Mouse (Mus musculus): Measurements from ENCODE around the gene Il16. TPM values are rescaled to one million over a fixed set of nuclear protein-coding genes. Genes with fewer than 3 reads are reported as not detected.

Il16 gene
- polyA plus RNA-seq, 1 experiment from 2014 or later: 1.9 TPM

DNA sequence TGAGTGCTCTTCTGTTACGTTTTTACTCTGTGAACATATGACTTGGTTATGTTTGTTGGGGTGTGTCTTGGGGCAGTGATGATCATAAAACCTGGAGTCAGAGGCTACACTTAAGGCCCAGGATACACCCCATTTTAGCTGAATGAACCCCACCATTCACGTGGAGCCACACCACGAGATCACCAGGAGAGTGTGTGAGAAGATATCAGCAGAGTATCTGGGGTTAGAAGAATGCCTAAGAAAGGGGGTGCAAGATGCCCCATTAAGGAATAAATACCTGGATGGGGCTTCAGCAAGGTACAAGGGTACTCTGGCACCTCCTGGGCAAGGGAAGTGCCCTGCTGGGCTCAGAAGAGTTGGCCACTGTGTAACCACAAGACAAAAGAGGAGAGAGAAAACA is 11.3 kb downstream of the Il16 start:
- Histone ChIP-seq H3K36me3 (no peaks in the 10 kb centered on the region), H3K9me3 (replicated peaks) (no peaks in the 10 kb centered on the region), H3K4me1 (peaks cover 4% of the 10 kb centered on the region; the same call in 1 of the 2 replicates), H3K27ac (no peak overlapping the region), H3K4me2 (replicated peaks) (no peak overlapping the region), H3K9ac (no peak overlapping the region), H3K4me3 (no peak overlapping the region), H3K27me3 (no peaks in the 10 kb centered on the region)
- no peak for ATAC-seq (ENCODE audit: low FRiP score)
- 89% methylated on average over 3 of the region's 3 CpGs for WGBS

DNA sequence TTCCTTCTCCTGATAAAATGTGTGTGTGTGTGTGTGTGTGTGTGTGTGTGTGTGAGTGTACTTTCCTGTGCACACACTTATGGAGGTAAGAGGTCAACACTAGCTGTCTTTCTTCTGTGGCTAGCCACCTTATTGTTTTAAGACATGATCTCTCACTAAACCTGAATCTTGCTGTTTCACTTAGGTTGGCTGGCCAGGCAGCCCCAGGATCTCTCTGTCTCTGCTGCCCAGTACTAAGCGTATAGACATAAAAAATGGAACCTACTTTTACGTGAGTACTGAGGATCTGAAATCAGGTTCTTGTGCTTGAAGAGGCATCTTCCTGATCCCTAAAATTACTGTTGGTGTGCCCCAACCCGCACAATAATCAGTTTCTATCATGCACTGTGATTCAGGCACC is 12.7 kb downstream of the Il16 start:
- Histone ChIP-seq H3K4me3 (no peak overlapping the region), H3K36me3 (no peaks in the 10 kb centered on the region), H3K27me3 (no peaks in the 10 kb centered on the region), H3K9ac (no peak overlapping the region), H3K27ac (no peak overlapping the region), H3K4me1 (peaks cover 4% of the 10 kb centered on the region; the same call in 1 of the 2 replicates), H3K9me3 (replicated peaks) (no peaks in the 10 kb centered on the region), H3K4me2 (replicated peaks) (no peak overlapping the region)
- no peak for ATAC-seq (ENCODE audit: low FRiP score)
- 92% methylated on average over 3 of the region's 3 CpGs for WGBS

DNA sequence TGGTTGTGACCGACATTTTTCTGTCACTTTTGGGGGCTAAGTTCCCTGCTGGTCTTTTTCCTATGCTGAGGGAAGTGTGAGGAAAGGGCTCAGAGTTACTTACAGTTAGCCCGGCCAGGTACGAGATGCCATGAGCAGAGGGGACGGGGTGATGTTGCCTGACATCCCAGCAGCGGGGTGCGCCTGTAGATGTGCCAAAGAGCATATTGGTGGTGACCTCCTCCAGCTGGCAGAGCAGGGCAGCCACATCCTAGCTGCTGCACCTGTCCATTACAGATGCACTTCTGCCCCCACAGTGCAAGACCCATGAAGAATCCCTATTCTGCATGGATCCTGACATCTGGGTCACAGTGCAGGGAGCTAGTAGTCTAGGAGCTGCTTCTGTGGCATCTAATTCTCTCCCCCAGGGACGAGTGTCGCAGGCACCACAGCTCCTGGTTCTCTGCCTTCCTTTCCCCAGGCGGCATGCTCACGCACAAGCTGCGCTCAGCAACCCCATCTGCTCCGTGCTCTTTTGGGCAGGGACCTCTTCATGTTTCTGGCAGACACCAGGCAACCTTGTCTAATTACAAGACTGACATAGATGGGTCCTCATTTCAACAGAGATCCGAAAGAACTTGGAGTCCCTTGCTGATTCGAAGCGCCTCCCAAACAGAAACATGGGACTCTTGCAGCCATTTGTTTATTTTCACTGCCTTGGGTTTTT is 13.4 kb downstream of the Il16 start:
- Histone ChIP-seq H3K4me3 (no peak overlapping the region), H3K9ac (no peak overlapping the region), H3K27ac (no peak overlapping the region), H3K9me3 (replicated peaks) (no peaks in the 10 kb centered on the region), H3K36me3 (no peaks in the 10 kb centered on the region), H3K27me3 (no peaks in the 10 kb centered on the region), H3K4me1 (peaks cover 4% of the 10 kb centered on the region; the same call in 1 of the 2 replicates), H3K4me2 (replicated peaks) (no peak overlapping the region)
- 78% methylated on average over 15 of the region's 15 CpGs for WGBS
- no peak for ATAC-seq (ENCODE audit: low FRiP score)

DNA sequence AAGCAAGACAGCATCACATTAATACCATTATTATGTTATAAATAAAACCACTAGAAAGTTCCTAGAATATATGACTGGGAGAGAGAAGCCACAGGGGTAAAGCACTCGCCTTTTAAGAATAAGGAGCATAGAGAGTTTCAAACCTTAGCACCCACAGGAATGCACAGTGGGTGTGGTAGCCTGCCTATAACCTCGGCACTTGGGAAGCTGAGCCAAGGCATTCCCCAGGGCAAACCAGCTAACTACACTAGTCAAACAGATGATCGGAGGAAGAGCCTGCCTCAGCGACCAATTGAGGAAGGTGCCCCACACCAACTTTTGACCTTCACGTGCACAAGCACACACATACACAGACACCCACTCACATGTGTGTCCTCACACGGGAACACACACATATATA is 14.2 kb downstream of the Il16 start:
- Histone ChIP-seq H3K4me1 (peaks cover 4% of the 10 kb centered on the region; the same call in 1 of the 2 replicates), H3K27me3 (no peaks in the 10 kb centered on the region), H3K27ac (no peak overlapping the region), H3K9me3 (replicated peaks) (no peaks in the 10 kb centered on the region), H3K4me3 (no peak overlapping the region), H3K36me3 (no peaks in the 10 kb centered on the region), H3K4me2 (replicated peaks) (no peak overlapping the region), H3K9ac (no peak overlapping the region)
- WGBS: 84% methylated on average over 6 of the region's 6 CpGs
- ATAC-seq (ENCODE audit: low FRiP score): no peak

DNA sequence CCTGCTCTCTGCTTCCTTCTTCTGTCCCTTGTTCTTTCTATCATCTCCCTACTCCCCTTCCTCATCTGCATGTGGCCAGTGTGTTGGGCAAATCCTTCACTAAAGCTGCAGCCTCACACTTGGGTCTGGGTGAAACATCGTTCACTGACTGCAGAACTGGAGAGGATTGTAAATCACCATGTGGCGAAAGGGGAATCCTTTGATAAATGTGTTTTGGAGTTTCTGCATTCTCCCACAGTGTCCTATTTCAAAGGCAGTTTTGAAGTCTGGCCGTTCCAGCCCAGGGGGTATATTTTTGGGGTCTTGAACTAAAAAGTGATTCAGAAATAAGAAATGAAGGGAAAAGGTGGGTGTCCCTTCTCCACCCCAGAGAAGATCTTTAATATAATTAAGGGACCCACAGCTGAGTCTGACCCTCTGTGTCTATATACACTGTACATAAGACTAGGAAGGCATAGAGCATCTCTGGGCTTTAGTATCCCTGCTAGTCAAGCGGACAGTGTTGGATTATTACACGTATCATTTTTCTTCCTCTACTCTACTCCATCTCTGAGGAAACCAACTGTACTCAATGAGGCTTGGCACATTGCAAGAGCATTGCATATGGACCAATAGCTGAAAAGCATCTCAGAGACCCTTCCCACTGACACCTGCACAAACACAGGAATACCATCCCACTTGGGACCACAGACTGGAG is 18.4 kb downstream of the Il16 start:
- 75% methylated on average over 5 of the region's 5 CpGs for WGBS
- no peaks in the 10 kb centered on the region for H3K9me3 ChIP-seq (replicated peaks)
- no peak overlapping the region for H3K27ac ChIP-seq
- no peak for ATAC-seq (ENCODE audit: low FRiP score)
- H3K4me3 ChIP-seq: no peak overlapping the region
- no peaks in the 10 kb centered on the region for H3K36me3 ChIP-seq
- H3K4me2 ChIP-seq (replicated peaks): no peak overlapping the region
- H3K27me3 ChIP-seq: no peaks in the 10 kb centered on the region
- no peak overlapping the region for H3K9ac ChIP-seq
- H3K4me1 ChIP-seq: peaks cover under 1% of the 10 kb centered on the region; the same call in 1 of the 2 replicates

DNA sequence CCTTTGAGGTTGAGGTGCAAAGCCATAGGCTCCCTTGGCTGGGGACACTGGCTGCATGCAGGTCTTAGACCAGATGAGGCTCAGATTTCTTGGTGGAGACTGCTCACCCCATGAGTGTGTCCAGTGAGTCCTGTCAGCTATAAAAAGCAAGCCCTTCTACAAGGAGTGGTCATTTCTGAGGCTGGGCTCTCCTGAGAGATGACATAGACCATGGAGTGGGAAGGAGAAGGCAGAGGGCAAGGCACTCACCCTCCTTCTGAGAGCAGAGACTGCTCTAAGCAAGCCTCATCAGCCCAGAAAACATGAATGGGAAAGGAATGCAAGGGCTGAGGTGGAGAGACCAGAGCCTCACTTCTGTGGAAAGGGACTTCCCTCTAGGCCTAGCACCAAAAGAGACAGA is 19.7 kb downstream of the Il16 start:
- Histone ChIP-seq H3K4me3 (no peak overlapping the region), H3K36me3 (no peaks in the 10 kb centered on the region), H3K9ac (no peak overlapping the region), H3K4me1 (no peaks in the 10 kb centered on the region), H3K27me3 (no peaks in the 10 kb centered on the region), H3K4me2 (replicated peaks) (no peak overlapping the region), H3K27ac (no peak overlapping the region), H3K9me3 (replicated peaks) (no peaks in the 10 kb centered on the region)
- no peak for ATAC-seq (ENCODE audit: low FRiP score)

DNA sequence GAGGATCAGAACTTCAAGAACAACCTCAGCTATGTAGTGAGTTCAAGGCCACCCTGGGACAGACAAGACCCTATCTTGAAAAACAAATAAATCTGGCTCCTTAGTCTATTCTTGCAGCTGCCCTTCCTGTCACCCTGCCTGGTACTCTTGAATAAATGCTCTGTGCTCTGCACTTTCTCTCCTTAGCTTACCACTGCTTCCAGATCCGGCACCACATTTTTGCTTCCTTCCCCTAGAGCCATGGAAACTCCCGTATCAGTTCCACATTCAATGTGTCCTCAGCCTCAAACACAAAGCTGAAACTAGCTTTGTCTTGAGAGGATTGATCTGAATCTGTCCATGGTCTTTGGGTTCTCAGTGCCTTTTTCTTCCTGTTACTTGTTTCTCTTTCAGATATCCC is 21.0 kb downstream of the Il16 start:
- WGBS: 59% methylated on average over 2 of the region's 2 CpGs
- Histone ChIP-seq H3K9me3 (replicated peaks) (no peaks in the 10 kb centered on the region), H3K36me3 (no peaks in the 10 kb centered on the region), H3K4me3 (no peak overlapping the region), H3K27ac (no peak overlapping the region), H3K9ac (no peak overlapping the region), H3K4me2 (replicated peaks) (no peak overlapping the region), H3K27me3 (no peaks in the 10 kb centered on the region), H3K4me1 (no peaks in the 10 kb centered on the region)
- ATAC-seq (ENCODE audit: low FRiP score): no peak

DNA sequence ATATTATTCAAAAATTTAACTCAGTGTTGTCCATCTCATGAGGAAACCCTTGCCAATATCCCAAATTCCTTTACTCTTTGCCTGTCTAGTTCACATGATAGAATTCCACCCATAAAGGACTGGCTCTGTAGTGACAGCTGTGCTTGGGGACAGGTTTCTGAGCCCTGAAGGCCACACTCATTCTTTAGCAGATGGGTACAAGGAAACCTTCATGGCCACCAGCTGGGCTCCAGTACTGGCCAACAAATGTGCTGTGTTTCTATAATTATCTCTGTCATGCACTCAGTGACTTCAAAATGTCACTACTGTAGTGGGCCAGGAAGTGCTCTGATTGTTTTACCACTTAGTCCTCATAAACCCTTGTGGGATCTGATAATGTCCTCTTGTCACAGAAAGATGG is 21.6 kb downstream of the Il16 start:
- Histone ChIP-seq H3K9ac (no peak overlapping the region), H3K27me3 (no peaks in the 10 kb centered on the region), H3K4me3 (no peak overlapping the region), H3K9me3 (replicated peaks) (no peaks in the 10 kb centered on the region), H3K4me1 (no peaks in the 10 kb centered on the region), H3K27ac (no peak overlapping the region), H3K4me2 (replicated peaks) (no peak overlapping the region), H3K36me3 (no peaks in the 10 kb centered on the region)
- ATAC-seq (ENCODE audit: low FRiP score): no peak

DNA sequence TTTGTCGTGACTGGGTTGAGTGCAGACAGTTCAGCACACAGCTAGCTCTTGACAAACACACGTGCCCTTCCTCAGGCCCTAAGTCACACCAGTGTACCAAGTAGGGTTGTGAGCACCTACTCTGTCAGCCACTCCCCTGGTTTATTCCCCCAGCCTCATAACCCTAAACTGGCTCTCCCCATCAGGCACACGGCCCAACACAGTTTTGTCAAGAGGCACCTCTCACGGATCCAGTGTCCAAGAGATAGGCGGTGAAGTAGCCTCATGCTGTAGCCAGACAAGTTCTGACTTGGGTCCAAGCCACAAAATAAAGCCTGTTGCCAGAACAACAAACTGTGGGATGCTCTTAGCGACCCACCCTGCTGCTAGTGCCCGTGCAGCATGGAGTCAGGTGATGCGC is 22.3 kb downstream of the Il16 start:
- no peak overlapping the region for H3K4me3 ChIP-seq
- H3K27ac ChIP-seq: no peak overlapping the region
- WGBS: 90% methylated on average over 8 of the region's 8 CpGs
- H3K9me3 ChIP-seq (replicated peaks): no peaks in the 10 kb centered on the region
- no peaks in the 10 kb centered on the region for H3K27me3 ChIP-seq
- ATAC-seq (ENCODE audit: low FRiP score): no peak
- H3K4me1 ChIP-seq: no peaks in the 10 kb centered on the region
- no peak overlapping the region for H3K4me2 ChIP-seq (replicated peaks)
- no peak overlapping the region for H3K9ac ChIP-seq
- H3K36me3 ChIP-seq: no peaks in the 10 kb centered on the region

DNA sequence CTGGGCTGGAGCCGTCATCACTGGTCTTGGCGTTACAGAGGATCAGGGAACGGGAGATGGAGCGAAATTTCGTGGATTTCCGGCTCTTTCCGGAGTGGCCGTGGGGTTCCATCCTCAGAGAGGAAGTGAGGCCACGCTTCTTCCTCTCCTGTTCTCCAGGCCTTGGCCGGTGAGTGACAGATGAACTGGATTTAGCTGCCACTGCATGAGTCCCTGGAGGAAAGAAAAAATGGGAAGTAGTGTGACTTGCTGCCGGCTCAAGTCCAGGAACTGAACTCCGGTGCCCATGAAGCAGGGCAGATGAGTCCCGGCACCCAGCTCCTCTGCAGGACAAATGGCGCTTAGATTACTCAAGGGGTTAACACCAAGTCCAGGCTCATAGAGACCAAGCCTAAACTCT is 23.0 kb downstream of the Il16 start:
- H3K9ac ChIP-seq: no peak overlapping the region
- H3K27me3 ChIP-seq: no peaks in the 10 kb centered on the region
- WGBS: 85% methylated on average over 14 of the region's 14 CpGs
- no peak for ATAC-seq (ENCODE audit: low FRiP score)
- no peak overlapping the region for H3K4me2 ChIP-seq (replicated peaks)
- no peaks in the 10 kb centered on the region for H3K36me3 ChIP-seq
- no peak overlapping the region for H3K4me3 ChIP-seq
- no peaks in the 10 kb centered on the region for H3K4me1 ChIP-seq
- no peak overlapping the region for H3K27ac ChIP-seq
- H3K9me3 ChIP-seq (replicated peaks): no peaks in the 10 kb centered on the region

DNA sequence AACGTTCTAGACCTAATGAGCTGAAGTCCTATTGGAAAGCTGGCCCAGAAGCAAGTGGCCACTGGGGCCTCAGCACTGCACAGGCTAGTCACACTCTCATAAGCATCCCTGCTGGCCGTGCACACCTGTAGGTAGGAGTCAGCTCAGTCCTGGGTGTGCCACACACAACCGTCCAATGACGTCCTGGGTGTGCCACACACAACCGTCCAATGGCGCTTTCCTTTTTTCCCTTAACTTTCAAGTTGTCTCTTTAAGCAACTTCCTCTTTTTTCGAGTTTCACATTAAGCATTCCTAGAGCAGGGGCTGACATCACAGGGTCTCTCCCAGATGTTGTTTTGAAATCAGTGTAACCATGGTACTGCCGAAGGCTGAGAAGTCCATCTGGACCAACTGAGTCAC is 25.3 kb downstream of the Il16 start:
- Histone ChIP-seq H3K4me3 (no peak overlapping the region), H3K36me3 (no peaks in the 10 kb centered on the region), H3K27me3 (no peaks in the 10 kb centered on the region), H3K4me1 (0 out of 2 replicates have a peak, but pooled peaks cover 3% of the 10 kb centered on the region), H3K4me2 (replicated peaks) (no peak overlapping the region), H3K9me3 (replicated peaks) (no peaks in the 10 kb centered on the region), H3K9ac (no peak overlapping the region), H3K27ac (no peak overlapping the region)
- no peak for ATAC-seq (ENCODE audit: low FRiP score)
- 87% methylated on average over 8 of the region's 8 CpGs for whole genome bisulfite sequencing

DNA sequence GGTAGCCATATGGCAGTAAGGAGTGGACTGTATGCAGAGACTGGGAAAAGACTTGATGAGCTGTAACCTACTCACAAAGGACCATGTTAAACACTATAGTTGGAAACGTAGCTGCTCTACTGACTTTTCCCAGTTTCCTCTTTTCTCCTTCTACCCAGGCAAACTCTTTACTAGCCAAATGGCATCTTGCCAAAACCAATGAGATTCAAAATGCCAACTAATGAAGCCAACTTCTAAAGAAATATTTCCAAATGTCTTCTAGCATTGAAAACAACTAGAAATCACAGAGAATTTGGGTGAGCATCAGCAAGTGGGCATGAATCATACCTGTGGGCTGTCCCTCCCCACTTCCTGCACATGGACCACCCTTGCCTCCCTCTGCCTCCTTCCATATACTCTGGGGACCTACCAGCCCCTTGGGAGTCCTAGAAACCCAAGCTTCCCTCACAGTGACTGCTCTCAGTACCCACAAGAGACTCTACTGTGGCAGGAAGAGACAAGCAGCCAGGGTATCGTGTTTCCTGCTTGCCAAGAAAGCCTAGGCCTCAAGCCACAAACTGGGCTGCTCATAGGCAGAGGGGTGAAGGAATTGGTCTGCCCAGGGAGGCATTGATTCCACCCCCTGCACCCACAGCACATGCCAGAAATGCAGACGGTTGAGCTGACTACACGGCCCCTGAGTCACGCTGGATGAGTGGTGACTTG is 28.4 kb downstream of the Il16 start:
- Histone ChIP-seq H3K27ac (no peak overlapping the region), H3K9ac (no peak overlapping the region), H3K4me2 (replicated peaks) (no peak overlapping the region), H3K27me3 (no peaks in the 10 kb centered on the region), H3K36me3 (no peaks in the 10 kb centered on the region), H3K9me3 (replicated peaks) (0 out of 2 replicates have a peak, but pooled peaks cover 6% of the 10 kb centered on the region), H3K4me3 (no peak overlapping the region), H3K4me1 (0 out of 2 replicates have a peak, but pooled peaks cover 3% of the 10 kb centered on the region)
- ATAC-seq (ENCODE audit: low FRiP score): no peak
- WGBS: 73% methylated on average over 5 of the region's 5 CpGs

Data from hindbrain, embryonic 12.5 days (tissue).